Mouse (Mus musculus): Measurements from ENCODE around the gene Ppp2r3a.

The Ppp2r3a gene

GRCm38 (mm10) chr9:101252541-101252940 lies 946 bp upstream of the Ppp2r3a start:
- DNase-seq (ENCODE audit: low read depth, low spot score) = no peak

- DNase-seq (ENCODE audit: low read depth, low spot score) = peak; percentile 67
Observed at GRCm38 (mm10) chr9:101250981-101251643, 483 bp downstream of the Ppp2r3a start.

GRCm38 (mm10) chr9:101250486-101250885 lies 1.1 kb downstream of the Ppp2r3a start:
- DNase-seq (ENCODE audit: low read depth, low spot score) = peak; percentile 22

- no peak for DNase-seq (ENCODE audit: low read depth, low spot score)
Observed at GRCm38 (mm10) chr9:101249626-101250025, 2.0 kb downstream of the Ppp2r3a start.

GRCm38 (mm10) chr9:101247541-101247940 lies 4.1 kb downstream of the Ppp2r3a start:
- no peak for DNase-seq (ENCODE audit: low read depth, low spot score)

GRCm38 (mm10) chr9:101245493-101245892 lies 6.1 kb downstream of the Ppp2r3a start:
- no peak for DNase-seq (ENCODE audit: low read depth, low spot score)

- no peak for DNase-seq (ENCODE audit: low read depth, low spot score)
Observed at GRCm38 (mm10) chr9:101243711-101244110, 7.9 kb downstream of the Ppp2r3a start.

- no peak for DNase-seq (ENCODE audit: low read depth, low spot score)
Observed at GRCm38 (mm10) chr9:101240161-101240560, 11.4 kb downstream of the Ppp2r3a start.

- no peak for DNase-seq (ENCODE audit: low read depth, low spot score)
Observed at GRCm38 (mm10) chr9:101235786-101236185, 15.8 kb downstream of the Ppp2r3a start.

GRCm38 (mm10) chr9:101232034-101232433 lies 19.6 kb downstream of the Ppp2r3a start:
- DNase-seq (ENCODE audit: low read depth, low spot score) = no peak

GRCm38 (mm10) chr9:101230028-101230427 lies 21.6 kb downstream of the Ppp2r3a start:
- no peak for DNase-seq (ENCODE audit: low read depth, low spot score)

GRCm38 (mm10) chr9:101228892-101229291 lies 22.7 kb downstream of the Ppp2r3a start:
- no peak for DNase-seq (ENCODE audit: low read depth, low spot score)

GRCm38 (mm10) chr9:101207984-101208383 lies 43.6 kb downstream of the Ppp2r3a start:
- DNase-seq (ENCODE audit: low read depth, low spot score) = no peak

- no peak for DNase-seq (ENCODE audit: low read depth, low spot score)
Observed at GRCm38 (mm10) chr9:101206516-101206915, 45.1 kb downstream of the Ppp2r3a start.

- DNase-seq (ENCODE audit: low read depth, low spot score) = no peak
Observed at GRCm38 (mm10) chr9:101205216-101205615, 46.4 kb downstream of the Ppp2r3a start.

GRCm38 (mm10) chr9:101204059-101204458 lies 47.5 kb downstream of the Ppp2r3a start:
- no peak for DNase-seq (ENCODE audit: low read depth, low spot score)

GRCm38 (mm10) chr9:101200627-101201026 lies 51.0 kb downstream of the Ppp2r3a start:
- DNase-seq (ENCODE audit: low read depth, low spot score) = peak; percentile 13

GRCm38 (mm10) chr9:101198804-101199203 lies 52.8 kb downstream of the Ppp2r3a start:
- no peak for DNase-seq (ENCODE audit: low read depth, low spot score)

- DNase-seq (ENCODE audit: low read depth, low spot score) = no peak
Observed at GRCm38 (mm10) chr9:101198261-101198660, 53.3 kb downstream of the Ppp2r3a start.

- peak; percentile 89 for DNase-seq (ENCODE audit: low read depth, low spot score)
Observed at GRCm38 (mm10) chr9:101181962-101182701, 69.5 kb downstream of the Ppp2r3a start.

GRCm38 (mm10) chr9:101181291-101181690 lies 70.3 kb downstream of the Ppp2r3a start:
- DNase-seq (ENCODE audit: low read depth, low spot score) = no peak

- DNase-seq (ENCODE audit: low read depth, low spot score) = no peak
Observed at GRCm38 (mm10) chr9:101180234-101180633, 71.4 kb downstream of the Ppp2r3a start.

GRCm38 (mm10) chr9:101160627-101161026 lies 91.0 kb downstream of the Ppp2r3a start:
- no peak for DNase-seq (ENCODE audit: low read depth, low spot score)

Measured in mesoderm, embryonic 11.5 days (tissue).